Mouse (Mus musculus): ENCODE measurements around the gene Hook2.

The Hook2 gene

DNA sequence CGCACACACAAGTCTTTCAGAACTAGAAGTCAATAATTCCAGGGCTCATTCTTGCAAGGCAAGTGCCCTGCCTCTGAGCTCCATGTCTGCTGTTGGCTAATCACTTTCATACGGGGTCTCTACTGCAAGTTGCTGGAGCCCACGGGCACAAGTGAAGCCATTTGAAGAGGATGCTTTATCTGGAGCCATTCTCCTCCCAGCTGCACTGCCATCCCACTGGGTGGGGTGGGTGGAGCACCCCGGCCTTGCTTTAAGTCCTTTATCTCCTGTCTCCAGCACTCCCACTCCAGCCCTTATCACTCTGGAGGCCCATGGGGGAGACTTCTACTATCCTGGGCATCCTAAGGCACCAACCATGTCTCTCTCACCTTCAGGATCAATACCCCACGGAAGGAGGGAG is 19.5 kb upstream of the Hook2 start:
- in situ Hi-C loops (cut with MboI, MseI): loop anchor here in 1 of 2 experiments (5.0 to 10.0 kb wide), 2 partner anchors 36 to 1734 kb away; no protein-coding TSS in a partner anchor

DNA sequence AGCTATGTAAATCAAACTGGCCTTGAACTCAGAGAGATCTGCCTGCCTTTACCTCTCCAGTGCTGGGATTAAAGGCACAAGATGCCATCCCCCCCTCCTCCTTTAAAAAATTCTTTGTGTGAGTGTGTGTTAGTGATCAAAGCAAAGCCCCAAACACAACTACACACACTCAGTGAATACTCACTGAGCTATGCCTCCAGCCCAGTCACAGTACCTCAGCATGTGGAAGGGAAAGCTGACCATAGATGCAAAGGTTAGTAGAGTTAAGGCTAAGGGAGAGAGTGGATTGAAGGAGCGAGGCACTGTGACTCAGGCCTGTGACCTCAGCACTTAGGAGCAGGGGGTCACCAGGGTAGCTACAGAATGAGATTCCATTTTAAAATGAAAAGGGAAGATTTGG is 17.3 kb upstream of the Hook2 start:
- in situ Hi-C loops (cut with MboI, MseI): loop anchor here in 1 of 2 experiments (5.0 to 10.0 kb wide), 2 partner anchors 34 to 1732 kb away; no protein-coding TSS in a partner anchor

DNA sequence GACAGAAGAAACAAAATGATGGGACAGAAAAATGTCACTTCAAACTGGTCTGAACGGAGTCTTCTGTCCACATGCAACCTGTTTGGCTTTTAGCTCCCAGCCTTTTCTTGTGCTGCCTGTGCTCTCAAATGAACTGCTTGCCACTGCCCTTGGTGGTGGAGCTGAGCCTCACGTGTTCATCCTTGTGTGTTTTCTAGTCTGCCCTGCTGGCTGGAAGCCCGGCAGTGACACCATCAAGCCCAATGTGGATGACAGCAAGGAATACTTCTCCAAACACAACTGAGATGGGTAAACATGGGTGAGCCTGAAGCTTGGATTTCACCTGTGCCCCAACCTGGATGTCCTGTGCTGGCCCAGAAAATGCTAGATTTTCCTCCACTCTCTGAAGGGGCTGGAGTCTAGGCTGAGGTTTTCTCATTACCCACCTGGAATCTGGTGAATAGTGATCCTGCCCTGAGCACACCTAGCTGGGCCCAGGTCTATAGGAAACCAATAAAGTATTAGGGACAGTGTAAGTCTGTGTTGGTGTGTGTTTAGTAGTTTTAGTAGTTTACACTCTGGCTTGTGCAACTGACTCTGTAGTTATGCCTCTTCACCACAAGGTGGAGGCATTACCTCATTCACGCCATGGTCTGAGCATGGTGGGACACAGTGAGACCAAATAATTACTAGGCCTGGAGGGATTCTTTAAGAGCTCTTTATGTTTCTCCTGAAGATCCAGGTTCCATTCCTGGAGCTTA is 16.4 kb upstream of the Hook2 start:
- in situ Hi-C loops (cut with MboI, MseI): loop anchor here in 1 of 2 experiments (5.0 to 10.0 kb wide), 2 partner anchors 33 to 1731 kb away; no protein-coding TSS in a partner anchor

GRCm38 (mm10) chr8:84974543-84975142 is 15.8 kb upstream of the Hook2 start:
- in situ Hi-C loops (cut with MboI, MseI): loop anchor here (5.0 to 10.0 kb wide), 5 partner anchors 33 to 1730 kb away; partner anchors contain the start of genes Asna1 (in 1 of the 2), Ier2 (in 1 of the 2) and Trir (in 1 of the 2)

- in situ Hi-C loops (cut with MboI, MseI): loop anchor here (5.0 to 10.0 kb wide), 4 partner anchors 52 to 1729 kb away; partner anchors contain the start of genes Asna1 (in 1 of the 2), Ier2 (in 1 of the 2) and Trir (in 1 of the 2)
Measured at GRCm38 (mm10) chr8:84975434-84975833, 15.0 kb upstream of the Hook2 start.

DNA sequence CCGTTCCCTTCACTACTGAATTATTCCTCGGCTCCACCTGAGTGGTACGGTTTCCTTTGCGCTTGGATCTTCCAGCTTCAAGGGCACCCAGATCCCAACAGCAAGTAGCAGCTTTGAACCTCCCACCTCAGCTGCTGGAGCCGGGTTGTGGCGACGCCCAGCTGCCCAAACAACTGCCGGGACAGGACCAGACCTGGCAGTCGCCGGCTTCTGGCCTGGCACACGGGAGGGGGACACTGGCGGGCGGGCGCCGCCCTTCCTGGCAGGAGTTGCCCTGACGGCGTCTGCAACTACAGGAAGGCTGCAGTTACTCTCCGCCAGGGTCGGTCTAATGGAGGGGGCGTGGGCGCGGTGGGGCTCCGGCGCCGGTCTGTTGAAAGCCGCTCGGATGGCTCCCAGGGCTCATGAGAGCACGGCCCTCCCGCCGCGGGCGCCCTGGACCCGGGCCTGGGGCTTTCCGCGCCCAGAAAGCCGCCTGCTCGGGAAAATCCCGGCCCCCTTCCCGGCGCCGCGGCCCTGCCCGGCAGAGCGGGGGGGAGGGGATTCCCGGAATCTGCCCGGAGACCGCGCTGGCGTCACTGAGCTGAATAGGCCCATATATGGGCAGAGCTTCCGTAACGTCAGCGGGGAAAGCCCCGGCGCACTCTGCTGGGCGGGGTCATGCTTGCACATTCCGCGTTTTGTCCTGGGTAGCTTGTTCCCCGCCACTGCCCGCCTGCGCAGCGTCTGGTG is 14.2 kb upstream of the Hook2 start:
- in situ Hi-C loops (cut with MboI, MseI): loop anchor here (5.0 to 10.0 kb wide), 4 partner anchors 51 to 1729 kb away; partner anchors contain the start of genes Asna1 (in 1 of the 2), Ier2 (in 1 of the 2) and Trir (in 1 of the 2)

- in situ Hi-C loops (cut with MboI, MseI): loop anchor here (5.0 to 10.0 kb wide), 4 partner anchors 50 to 1728 kb away; partner anchors contain the start of genes Asna1 (in 1 of the 2), Ier2 (in 1 of the 2) and Trir (in 1 of the 2)
Measured at GRCm38 (mm10) chr8:84976763-84977434, 13.5 kb upstream of the Hook2 start.

DNA sequence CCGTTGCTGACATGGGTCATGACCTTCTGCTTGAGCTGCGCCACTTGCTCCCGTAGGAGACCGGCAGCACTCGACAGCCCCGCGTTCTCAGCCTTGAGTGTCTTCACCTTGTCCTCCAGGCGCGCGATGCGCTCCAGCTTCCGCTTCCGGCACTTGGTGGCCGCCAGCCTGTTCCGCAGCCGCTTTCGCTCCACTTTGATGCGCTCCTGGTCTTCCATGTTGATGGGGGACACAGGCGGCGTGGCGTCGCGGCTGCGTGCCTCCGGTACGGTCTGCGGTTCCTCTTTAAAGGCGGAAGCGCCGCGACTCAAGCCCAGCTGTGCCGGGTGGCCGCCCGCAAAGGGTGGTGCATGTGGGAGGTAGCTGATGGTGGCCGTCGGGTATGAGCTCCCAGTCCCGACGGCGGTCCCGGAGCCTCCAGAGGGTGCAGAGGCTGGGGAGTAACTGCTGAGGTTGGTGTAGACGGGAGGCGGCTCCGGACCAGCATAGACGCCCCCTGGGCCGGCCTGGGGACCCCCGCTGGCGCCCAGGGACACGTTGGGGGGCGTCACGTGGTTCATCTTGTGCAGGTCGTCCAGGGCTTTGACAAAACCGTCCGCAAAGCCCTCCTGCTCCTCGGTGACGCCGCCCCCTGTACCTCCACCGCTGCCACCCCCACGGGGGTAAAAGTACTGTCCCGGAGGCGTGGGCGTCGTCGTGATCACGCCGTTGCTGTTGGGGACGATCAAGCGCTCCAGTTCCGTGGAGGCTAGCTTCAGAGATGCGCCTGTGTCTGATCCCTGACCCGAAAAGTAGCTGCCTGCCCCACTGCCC is 12.8 kb upstream of the Hook2 start:
- in situ Hi-C loops (cut with MboI, MseI): loop anchor here (5.0 to 10.0 kb wide), 4 partner anchors 50 to 1727 kb away; partner anchors contain the start of genes Asna1 (in 1 of the 2), Ier2 (in 1 of the 2) and Trir (in 1 of the 2)

GRCm38 (mm10) chr8:84978248-84978940 is 12.0 kb upstream of the Hook2 start, which contains the start of gene Junb:
Gene Junb (minus strand): TSS chr8:84978718.
- in situ Hi-C loops (cut with MboI, MseI): loop anchor here (5.0 to 10.0 kb wide), 4 partner anchors 49 to 1726 kb away; partner anchors contain the start of genes Asna1 (in 1 of the 2), Ier2 (in 1 of the 2) and Trir (in 1 of the 2)

DNA sequence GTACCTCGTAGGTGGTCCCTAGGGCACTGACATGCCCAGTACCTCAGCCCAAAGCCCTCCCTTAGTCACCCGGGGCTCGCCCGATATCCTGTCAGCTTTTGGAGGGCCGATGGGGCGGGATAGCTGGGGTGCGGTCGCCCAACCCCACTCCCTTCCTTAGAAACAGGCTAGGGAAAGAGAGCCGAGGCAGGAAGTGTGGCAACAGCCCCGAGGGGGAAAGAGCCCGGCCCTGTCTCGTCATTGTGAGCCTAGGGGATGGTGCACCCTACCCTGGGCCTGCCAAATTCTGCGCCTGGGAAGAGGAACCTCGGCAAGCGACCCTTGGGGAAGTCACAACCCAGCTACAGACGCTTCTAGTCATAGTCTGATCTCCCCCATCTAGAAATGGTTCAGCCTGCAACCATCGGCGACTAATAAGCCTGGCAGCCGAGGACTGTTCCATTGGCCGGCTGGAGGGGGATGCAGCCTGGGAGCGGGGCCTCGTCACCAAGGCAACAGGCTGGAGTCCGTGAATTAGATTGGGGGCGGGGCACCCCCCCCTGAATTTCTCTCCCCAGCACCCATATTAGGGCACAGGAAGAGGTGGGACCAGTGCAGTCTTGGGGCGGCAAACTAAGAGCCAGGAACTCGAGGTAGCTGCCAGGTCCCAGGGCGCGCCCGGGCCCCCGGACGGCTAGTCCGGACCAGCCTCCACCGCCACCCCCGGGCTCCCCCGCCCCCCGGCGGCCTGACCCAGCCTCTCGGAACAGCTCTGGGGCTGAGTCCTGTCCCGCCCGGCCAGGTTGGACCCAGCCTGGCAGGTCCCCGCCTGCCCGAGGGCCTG is 10.6 kb upstream of the Hook2 start:
- in situ Hi-C loops (cut with MboI, MseI): loop anchor here (5.0 to 10.0 kb wide), 4 partner anchors 47 to 1725 kb away; partner anchors contain the start of genes Asna1 (in 1 of the 2), Ier2 (in 1 of the 2) and Trir (in 1 of the 2)

DNA sequence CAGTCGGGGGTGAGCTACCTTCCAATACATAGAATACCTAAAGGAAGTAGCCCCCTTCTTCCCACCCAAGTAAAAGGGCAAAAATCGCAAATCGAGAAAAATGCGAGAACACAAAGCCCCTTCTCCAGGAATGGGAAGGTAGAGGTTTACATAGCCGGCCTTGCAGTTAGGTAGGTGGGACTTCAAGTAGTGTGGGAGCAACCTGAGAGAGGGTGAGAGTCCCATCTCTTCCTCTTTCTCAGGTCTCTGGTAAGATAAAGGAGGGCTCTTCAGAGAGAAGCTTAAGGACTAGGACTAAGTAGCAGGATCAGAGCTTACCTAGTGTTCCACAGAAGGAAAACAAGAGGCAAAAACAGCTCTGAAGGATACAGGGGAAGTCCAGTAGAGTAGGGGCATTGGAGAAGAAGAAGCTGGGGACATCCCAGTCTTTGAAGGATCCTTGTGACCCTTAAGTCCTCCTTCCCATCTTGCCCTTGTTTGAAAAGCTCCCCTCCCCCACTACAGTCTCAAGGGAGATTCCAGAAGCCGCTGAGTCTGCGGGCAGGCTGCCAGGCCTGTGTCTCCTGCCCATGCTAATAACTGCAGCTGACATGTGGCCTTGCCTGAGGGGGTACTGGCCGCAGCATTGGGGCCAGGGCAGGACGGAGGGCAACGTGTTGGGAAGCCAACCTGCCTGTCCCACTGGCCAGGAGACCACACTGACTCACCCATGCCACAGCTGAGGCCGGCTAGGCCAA is 9.6 kb upstream of the Hook2 start:
- in situ Hi-C loops (cut with MboI, MseI): no loop called here

- in situ Hi-C loops (cut with MboI, MseI): no loop called here
Measured at GRCm38 (mm10) chr8:84981644-84982498, 8.5 kb upstream of the Hook2 start.

- in situ Hi-C loops (cut with MboI, MseI): no loop called here
Measured at GRCm38 (mm10) chr8:84982499-84983011, 7.8 kb upstream of the Hook2 start.

DNA sequence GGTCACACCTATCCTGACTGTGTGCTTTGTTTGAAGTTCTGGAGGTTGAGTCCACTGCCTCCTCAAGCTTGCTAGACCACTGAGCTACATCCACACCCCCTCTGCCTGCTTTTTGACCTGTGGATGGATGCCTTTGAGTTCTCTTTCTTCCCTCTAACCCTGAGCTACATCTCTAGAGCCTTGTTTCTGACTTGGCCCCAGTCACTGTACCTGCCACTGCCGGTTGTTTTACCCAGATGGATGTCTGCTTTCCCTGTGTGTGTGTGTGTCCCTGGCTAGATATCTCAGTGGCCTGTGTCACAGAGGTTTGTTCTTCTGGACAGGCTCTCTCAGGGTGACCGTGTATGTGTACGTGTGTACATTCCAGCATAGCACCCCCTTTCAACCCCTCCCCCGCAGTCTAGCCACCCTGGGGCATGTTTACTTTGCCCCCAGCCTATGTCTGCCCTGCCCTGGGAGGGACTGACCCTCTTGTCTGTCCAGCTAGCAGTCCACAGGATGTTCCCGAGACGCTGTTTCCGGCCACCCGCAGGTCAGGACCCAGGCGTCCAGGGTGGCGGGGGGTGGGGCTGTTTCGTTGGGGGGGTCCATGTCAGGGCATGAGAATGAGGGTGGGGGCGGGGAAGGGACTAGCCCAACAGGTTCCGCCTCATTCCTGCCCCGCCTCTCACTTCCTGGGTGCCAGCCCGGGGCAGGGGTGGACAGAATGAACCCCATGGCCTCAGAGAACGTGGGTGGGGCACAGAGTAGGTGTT is 5.9 kb upstream of the Hook2 start:
- in situ Hi-C loops (cut with MboI, MseI): no loop called here

GRCm38 (mm10) chr8:84985049-84985683 is 5.2 kb upstream of the Hook2 start:
- in situ Hi-C loops (cut with MboI, MseI): no loop called here

Data from T-helper 17 cell (primary cell).